Mouse (Mus musculus) gastrocnemius, postnatal 25 days (tissue): Measurements from ENCODE around the gene Coa5. TPM values are rescaled to one million over a fixed set of nuclear protein-coding genes. Genes with fewer than 3 reads are reported as not detected.

ENCODE experiments used
- DNase-seq: peaks from one replicate; pipeline ENCODE4 v3.0.0; 2022
- total RNA-seq, 2 experiments: library from RNA; stranded (reverse); gene quantifications; 1 replicate in 1 of 2; 2 replicates in 1 of 2; pipeline ENCODE4 v1.2.3; 2021

Coa5 gene
- total RNA-seq, 2 experiments from 2014 or later: 93.4 to 112 TPM

- DNase-seq: no peak
Observed at GRCm38 (mm10) chr1:37368125-37368524, 61.8 kb downstream of the Coa5 start.

Other genes starting within 250 kb of the Coa5 start
- gene Cnga3, start 215.7 kb downstream of the Coa5 start, total RNA-seq: under 1 TPM; 0.24 to 0.59 TPM
- gene Inpp4a, start 130.2 kb downstream of the Coa5 start, total RNA-seq: 10 to 100 TPM; 14.2 to 14.3 TPM
- 10 to 100 TPM; 13.8 to 17.4 TPM for gene Unc50, start within 50 bp of the Coa5 start, total RNA-seq
- gene Mgat4a, start 110.9 kb upstream of the Coa5 start, total RNA-seq: 1 to 10 TPM; 3.5 to 4.6 TPM